Mouse (Mus musculus): ENCODE measurements around the gene Tmod4. TPM values are rescaled to one million over a fixed set of nuclear protein-coding genes. Genes with fewer than 3 reads are reported as not detected.
A peak's percentile ranks its signal among the peaks of the same experiment; 100 is the strongest.

Gene Tmod4
- total RNA-seq, 2 experiments from 2014 or later: 8.1 to 25.3 TPM

DNA sequence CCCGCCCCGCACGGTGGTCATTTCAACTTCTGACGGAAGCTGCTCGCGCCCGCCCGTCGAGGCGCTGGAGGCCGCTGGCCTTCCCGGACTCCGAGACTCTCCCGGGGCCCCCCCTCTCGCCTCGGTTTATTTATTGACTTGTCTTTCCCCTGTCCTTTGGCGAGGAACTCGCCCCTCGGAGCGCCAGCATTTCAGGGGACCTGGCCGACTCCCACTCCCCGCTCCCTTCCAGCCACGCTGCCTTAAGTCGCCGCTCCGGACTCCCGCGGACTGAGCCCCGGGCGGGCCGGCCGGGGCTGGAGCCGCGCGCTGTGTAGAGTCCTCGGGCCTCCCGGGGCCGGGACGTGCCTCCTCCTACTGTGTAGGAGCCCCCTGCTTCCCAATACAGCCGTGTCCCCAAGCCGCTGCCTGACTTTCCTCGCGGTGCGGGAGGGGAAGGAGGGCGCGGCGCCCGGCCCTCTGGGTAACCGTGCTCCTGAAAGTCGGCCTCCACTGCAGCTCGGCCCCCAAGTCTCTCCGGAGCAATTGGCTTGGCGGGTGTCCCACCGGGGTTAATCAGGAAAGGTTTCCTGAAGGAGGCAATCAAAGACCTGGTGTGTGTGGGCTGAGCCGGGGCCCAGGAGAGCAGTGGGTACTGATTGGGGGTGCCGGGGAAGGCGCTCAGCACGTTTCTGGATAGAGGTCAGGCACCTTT is 49.1 kb downstream of the Tmod4 start:
- DNase-seq: peak; percentile 47

- peak; percentile 93 for DNase-seq
These were observed 49.8 kb downstream of the Tmod4 start for GRCm38 (mm10) chr3:95174011-95174592.

- DNase-seq: no peak
These were observed 52.2 kb downstream of the Tmod4 start for GRCm38 (mm10) chr3:95176500-95176899.

- DNase-seq: no peak
These were observed 53.3 kb downstream of the Tmod4 start for GRCm38 (mm10) chr3:95177583-95177982.

Small RNAs within 50 kb of the gene (microRNA-seq; reads per million reads assigned to microRNA genes)
- not detected for gene Mir8099-1

Other genes with a start within 250 kb of the Tmod4 start
- gene Psmb4, start 237.5 kb upstream of the Tmod4 start, total RNA-seq (2021): 100 to 1,000 TPM; 283 to 296 TPM
- 10 to 100 TPM; 73.8 to 78.3 TPM for gene Selenbp1, start 191.4 kb upstream of the Tmod4 start, total RNA-seq (2021)
- 10 to 100 TPM; 20.2 to 31.4 TPM for gene Rfx5, start 170.4 kb upstream of the Tmod4 start, total RNA-seq (2021)
- gene Pi4kb, start 149.7 kb upstream of the Tmod4 start, total RNA-seq (2021): 10 to 100 TPM; 43.1 to 45.3 TPM
- 10 to 100 TPM; 35.3 to 39.8 TPM for gene Zfp687, start 109.0 kb upstream of the Tmod4 start, total RNA-seq (2021)
- gene Psmd4, start 81.9 kb upstream of the Tmod4 start, total RNA-seq (2021): 100 to 1,000 TPM; 206 to 221 TPM
- gene Pip5k1a, start 17.5 kb upstream of the Tmod4 start, total RNA-seq (2021): 10 to 100 TPM; 35.0 to 40.3 TPM
- gene Vps72, start 13.5 kb upstream of the Tmod4 start, total RNA-seq (2021): 10 to 100 TPM; 56.2 to 69.5 TPM
- gene Scnm1, start 9.5 kb downstream of the Tmod4 start, total RNA-seq (2021): 10 to 100 TPM; 30.6 to 38.6 TPM
- gene Lysmd1, start 9.6 kb downstream of the Tmod4 start, total RNA-seq (2021): 1 to 10 TPM; 9.2 to 9.8 TPM
- 1 to 10 TPM; 3.7 to 4.4 TPM for gene Tnfaip8l2, start 17.9 kb downstream of the Tmod4 start, total RNA-seq (2021)
- 10 to 100 TPM in 1 of 2 experiments, 1 to 10 TPM in 1; 8.3 to 17.1 TPM for gene Sema6c, start 36.0 kb downstream of the Tmod4 start, total RNA-seq (2021)
- 10 to 100 TPM; 20.6 to 25.2 TPM for gene Gabpb2, start 93.4 kb downstream of the Tmod4 start, total RNA-seq (2021)
- 10 to 100 TPM; 62.4 to 69.7 TPM for gene Cdc42se1, start 104.3 kb downstream of the Tmod4 start, total RNA-seq (2021)
- 10 to 100 TPM; 13.8 to 23.7 TPM for gene Mllt11, start 107.7 kb downstream of the Tmod4 start, total RNA-seq (2021)
- under 1 TPM in 1 of 2 experiments, not detected in 1; 0.18 TPM for gene Gm128, start 117.1 kb downstream of the Tmod4 start, total RNA-seq (2021)
- gene Bnipl, start 126.7 kb downstream of the Tmod4 start, total RNA-seq (2021): under 1 TPM in 1 of 2 experiments, not detected in 1; 0.42 TPM
- gene Mindy1, start 156.9 kb downstream of the Tmod4 start, total RNA-seq (2021): 10 to 100 TPM; 71.2 to 78.1 TPM
- gene Prune1, start 157.6 kb downstream of the Tmod4 start, total RNA-seq (2021): 10 to 100 TPM; 22.2 to 27.9 TPM
- 1 to 10 TPM; 1.1 to 1.3 TPM for gene Anxa9, start 182.7 kb downstream of the Tmod4 start, total RNA-seq (2021)
- 100 to 1,000 TPM; 138 to 147 TPM for gene Cers2, start 190.3 kb downstream of the Tmod4 start, total RNA-seq (2021)
- gene Setdb1, start 232.7 kb downstream of the Tmod4 start, total RNA-seq (2021): 10 to 100 TPM; 23.8 to 30.8 TPM

Data from adrenal gland, postnatal 10 days (tissue).